ENCODE assay signal across 29 mouse cellular contexts in genomic region chr4:139501702-139502101, GRCm38 (mm10). TPM values are rescaled to one million over a fixed set of nuclear protein-coding genes. Genes with fewer than 3 reads are reported as not detected.
DNase-seq lines count a peak whose midpoint lies in the region; ATAC-seq and TF ChIP-seq lines count a peak whose summit lies in the region.
"Had no signal": no experiment of that assay in that cellular context is flagged by ENCODE, and none has a peak within 500 bp of the region (broad histone marks: within the 10 kb centered on the region; RNA-seq: fewer than 3 reads in every experiment).

No protein-coding gene starts in this region.

- TF ChIP-seq POLR2A in cerebellum, adult 2 months (IDR thresholded peaks at IDR 0.05; ENCODE audit: borderline replicate concordance, insufficient read depth, low read length) = no peak

- peaks cover 14% of the 10 kb centered on the region for H3K4me1 ChIP-seq in cerebellum, adult 2 months (ENCODE audit: control insufficient read depth, insufficient read depth, low read length)
- no peaks in the 10 kb centered on the region for H3K4me1 ChIP-seq in kidney, postnatal 0 days (replicated peaks; ENCODE audit: insufficient read depth, low read length)
- H3K4me1 ChIP-seq in kidney, embryonic 15.5 days = peaks cover 13% of the 10 kb centered on the region; the same call in 1 of the 2 replicates
- no peaks in the 10 kb centered on the region for H3K4me1 ChIP-seq in lung, postnatal 0 days (ENCODE audit: insufficient read depth, low read depth, low read length)
- H3K4me1 ChIP-seq in stomach, postnatal 0 days (replicated peaks; ENCODE audit: control insufficient read depth, insufficient read depth) = no peaks in the 10 kb centered on the region

- H3K4me3 ChIP-seq in cerebellum, adult 2 months (replicated peaks; ENCODE audit: insufficient read depth, low read depth, low read length) = no peak overlapping the region
- no peak overlapping the region for H3K4me3 ChIP-seq in kidney, postnatal 0 days (replicated peaks; ENCODE audit: low read depth, low read length)
- no peak overlapping the region for H3K4me3 ChIP-seq in kidney, embryonic 15.5 days (replicated peaks)
- no peak overlapping the region for H3K4me3 ChIP-seq in lung, postnatal 0 days (ENCODE audit: low read depth, low read length)
- H3K4me3 ChIP-seq in stomach, postnatal 0 days (ENCODE audit: low read depth, low read length) = no peak overlapping the region
- H3K4me3 ChIP-seq: erythroblast, embryonic 14.5 days; limb, embryonic 12.5 days; megakaryocyte, embryonic 14.5 days; midbrain, embryonic 13.5 days had no signal

- no peaks in the 10 kb centered on the region for H3K27me3 ChIP-seq in cerebellum, adult 2 months (ENCODE audit: control insufficient read depth, insufficient read depth, low read length)
- no peaks in the 10 kb centered on the region for H3K27me3 ChIP-seq in kidney, postnatal 0 days (ENCODE audit: insufficient read depth, low read length)
- no peaks in the 10 kb centered on the region for H3K27me3 ChIP-seq in kidney, embryonic 15.5 days
- no peaks in the 10 kb centered on the region for H3K27me3 ChIP-seq in lung, postnatal 0 days (replicated peaks; ENCODE audit: insufficient read depth, low read length)
- H3K27me3 ChIP-seq in stomach, postnatal 0 days (ENCODE audit: control insufficient read depth, insufficient read depth, low read length) = no peaks in the 10 kb centered on the region
- H3K27me3 ChIP-seq: limb, embryonic 12.5 days; midbrain, embryonic 13.5 days; Patski had no signal

- no peak for TF ChIP-seq EP300 in lung, postnatal 0 days (IDR thresholded peaks at IDR 0.05)
- no peak for TF ChIP-seq EP300 in stomach, postnatal 0 days (optimal IDR thresholded peaks at IDR 0.05)

- H3K9me3 ChIP-seq in kidney, postnatal 0 days (replicated peaks; ENCODE audit: low read length) = no peaks in the 10 kb centered on the region
- H3K9me3 ChIP-seq in kidney, embryonic 15.5 days (replicated peaks) = 0 out of 2 replicates have a peak, but pooled peaks cover 10% of the 10 kb centered on the region
- no peaks in the 10 kb centered on the region for H3K9me3 ChIP-seq in lung, postnatal 0 days (ENCODE audit: low read length)
- H3K9me3 ChIP-seq in stomach, postnatal 0 days (ENCODE audit: control insufficient read depth, low read length) = no peaks in the 10 kb centered on the region
- H3K9me3 ChIP-seq: midbrain, embryonic 13.5 days had no signal

- no peak for ATAC-seq in kidney, postnatal 0 days (replicated peaks; ENCODE audit: low FRiP score, low read depth)
- no peak for ATAC-seq in kidney, embryonic 15.5 days (replicated peaks; ENCODE audit: low FRiP score)
- no peak for ATAC-seq in lung, postnatal 0 days
- no peak for ATAC-seq in stomach, postnatal 0 days (ENCODE audit: low FRiP score, low TSS enrichment)
- ATAC-seq: inflammation-experienced regulatory T-cells, adult 6 months; midbrain, embryonic 13.5 days; Patski had no signal

- no peaks in the 10 kb centered on the region for H3K36me3 ChIP-seq in kidney, postnatal 0 days (ENCODE audit: insufficient read depth, low read length)
- no peaks in the 10 kb centered on the region for H3K36me3 ChIP-seq in kidney, embryonic 15.5 days
- H3K36me3 ChIP-seq in lung, postnatal 0 days (ENCODE audit: insufficient read depth, low read length) = no peaks in the 10 kb centered on the region
- H3K36me3 ChIP-seq in stomach, postnatal 0 days (ENCODE audit: control insufficient read depth, insufficient read depth, low read length) = no peaks in the 10 kb centered on the region
- H3K36me3 ChIP-seq: limb, embryonic 12.5 days; midbrain, embryonic 13.5 days had no signal

- peak; percentile 13; the same call in 1 of the 2 replicates for TF ChIP-seq CTCF in cerebellum, adult 2 months (IDR thresholded peaks at IDR 0.05; ENCODE audit: borderline replicate concordance, insufficient read depth, low read depth, low read length)
- TF ChIP-seq CTCF in kidney, postnatal 0 days (IDR thresholded peaks at IDR 0.05; ENCODE audit: low read depth) = 0 out of 2 replicates have a peak, but pooled peaks have one; percentile 30
- TF ChIP-seq CTCF in lung, postnatal 0 days (IDR thresholded peaks at IDR 0.05) = peak; percentile 45
- peak; percentile 30; the same call in 1 of the 2 replicates for TF ChIP-seq CTCF in stomach, postnatal 0 days (IDR thresholded peaks at IDR 0.05; ENCODE audit: low read depth)

- no peak for DNase-seq in cerebellum, adult 2 months
- DNase-seq in cerebellum, postnatal 14 days = no peak
- no peak for DNase-seq in kidney, postnatal 0 days (ENCODE audit: low spot score)
- no peak for DNase-seq in lung, postnatal 0 days (ENCODE audit: low spot score)
- no peak for DNase-seq in lung, postnatal 14 days
- DNase-seq in stomach, postnatal 0 days (ENCODE audit: low spot score) = no peak
- no peak for DNase-seq in left cerebral cortex, adult 8-10 months (ENCODE audit: low spot score in 2 of 2)
- DNase-seq: adrenal gland, postnatal 10 days; cerebellum, adult 11 months; gastrocnemius, postnatal 25 days; heart, adult 11 months; heart, postnatal 4 days; kidney, adult 2 months; kidney, postnatal 10 days; layer of hippocampus, adult 9-11 months; lung, postnatal 4 days; right cerebral cortex, adult 18-20 months; spleen, adult 18-20 months; thymus, adult 2 months; thymus, postnatal 36 days had no signal

- no peak overlapping the region for H3K4me2 ChIP-seq in kidney, postnatal 0 days (ENCODE audit: low read length)
- no peak overlapping the region for H3K4me2 ChIP-seq in kidney, embryonic 15.5 days
- H3K4me2 ChIP-seq in lung, postnatal 0 days (replicated peaks; ENCODE audit: low read depth, low read length) = no peak overlapping the region
- H3K4me2 ChIP-seq in stomach, postnatal 0 days (replicated peaks; ENCODE audit: low read depth) = no peak overlapping the region
- H3K4me2 ChIP-seq: heart, embryonic 11.5 days; hindbrain, embryonic 14.5 days; limb, embryonic 12.5 days; midbrain, embryonic 13.5 days had no signal

- WGBS in cerebellum, adult 2 months = 88% methylated on average over 6 of the region's 6 CpGs
- 83% methylated on average over 6 of the region's 6 CpGs for WGBS in kidney, postnatal 0 days
- 83% methylated on average over 6 of the region's 6 CpGs for WGBS in kidney, embryonic 15.5 days
- WGBS in lung, postnatal 0 days = 80% methylated on average over 6 of the region's 6 CpGs
- 81% methylated on average over 6 of the region's 6 CpGs for WGBS in stomach, postnatal 0 days

- no peak overlapping the region for H3K9ac ChIP-seq in kidney, postnatal 0 days (ENCODE audit: low read depth, low read length)
- H3K9ac ChIP-seq in kidney, embryonic 15.5 days = no peak overlapping the region
- H3K9ac ChIP-seq in lung, postnatal 0 days (replicated peaks; ENCODE audit: low read depth) = no peak overlapping the region
- no peak overlapping the region for H3K9ac ChIP-seq in stomach, postnatal 0 days (ENCODE audit: low read length)
- H3K9ac ChIP-seq: hindbrain, embryonic 14.5 days; limb, embryonic 12.5 days; midbrain, embryonic 13.5 days had no signal

- no peak overlapping the region for H3K27ac ChIP-seq in cerebellum, adult 2 months (ENCODE audit: insufficient read depth, low read length)
- no peak overlapping the region for H3K27ac ChIP-seq in kidney, postnatal 0 days
- H3K27ac ChIP-seq in kidney, embryonic 15.5 days = no peak overlapping the region
- no peak overlapping the region for H3K27ac ChIP-seq in lung, postnatal 0 days (ENCODE audit: low read length)
- H3K27ac ChIP-seq in stomach, postnatal 0 days (replicated peaks) = no peak overlapping the region
- H3K27ac ChIP-seq: hindbrain, embryonic 14.5 days; limb, embryonic 12.5 days; midbrain, embryonic 13.5 days had no signal

RNA-seq across cellular contexts. Expression of gene Iffo2, which starts 28.6 kb away (rescaled TPM):
- polyA plus RNA-seq in cerebellum, adult 2 months (2012; rRNA removed) = 19.1 and 20.3 TPM in 2 replicates
- 4.8 and 5.1 TPM in 2 replicates for polyA plus RNA-seq in kidney, postnatal 0 days (2015; fragmentation: Nextera tagmentation; extraction: Ambion mirVana)
- polyA plus RNA-seq in kidney, embryonic 15.5 days (2015; fragmentation: Nextera tagmentation; extraction: Ambion mirVana) = 4.3 and 4.8 TPM in 2 replicates
- 4.7 and 6.2 TPM in 2 replicates for polyA plus RNA-seq in lung, postnatal 0 days (2015; fragmentation: Nextera tagmentation; extraction: Ambion mirVana)
- polyA plus RNA-seq in stomach, postnatal 0 days (2015; fragmentation: Nextera tagmentation; extraction: Ambion mirVana) = 3.8 and 4.0 TPM in 2 replicates
- total RNA-seq in left cerebral cortex, adult 8-10 months (2022) = 10 to 100 TPM; 18.1 to 19.8 (median 18.5) TPM
- polyA plus RNA-seq: erythroblast, embryonic 14.5 days had no signal
